Mouse (Mus musculus): ENCODE data around the gene Wwox. TPM values are rescaled to one million over a fixed set of nuclear protein-coding genes. Genes with fewer than 3 reads are reported as not detected.
A peak's percentile ranks its signal among the peaks of the same experiment; 100 is the strongest.

Gene Wwox
- polyA plus RNA-seq, 1 experiment, result 14.9 TPM

DNA sequence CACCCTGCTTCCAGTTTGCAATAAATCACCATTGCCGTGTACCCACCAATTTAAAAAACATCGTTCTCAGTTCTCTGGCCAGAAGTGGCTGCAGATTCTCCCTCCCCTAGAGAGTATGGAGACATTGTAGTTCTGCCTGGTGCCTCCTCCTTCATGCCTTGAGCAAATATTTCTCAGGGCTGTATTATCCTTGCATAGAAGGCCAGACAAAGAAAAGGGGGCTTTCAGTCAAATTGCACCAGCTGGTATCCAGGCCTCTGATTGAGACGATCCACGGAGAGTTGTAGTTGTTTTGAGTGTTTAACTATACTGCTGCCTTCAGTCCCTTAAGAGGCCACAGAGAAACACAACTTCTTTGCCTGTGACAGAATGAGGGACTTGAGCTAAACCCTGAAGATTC lies 935.5 kb downstream of the Wwox start:
- H3K36me3 ChIP-seq (ENCODE audit: control insufficient read depth, insufficient read depth, low read length), result no peaks in the 10 kb centered on the region
- no peak overlapping the region for H3K27ac ChIP-seq (ENCODE audit: control insufficient read depth, insufficient read depth, low read depth, low read length)
- no peaks in the 10 kb centered on the region for H3K27me3 ChIP-seq (ENCODE audit: control insufficient read depth, insufficient read depth, low read length)
- TF ChIP-seq CTCF (IDR thresholded peaks at IDR 0.05; ENCODE audit: control insufficient read depth, insufficient read depth, insufficient replicate concordance, low read depth, low read length), result no peak
- TF ChIP-seq POLR2A (IDR thresholded peaks at IDR 0.05; ENCODE audit: control insufficient read depth, low read depth, low read length), result no peak
- H3K4me1 ChIP-seq (ENCODE audit: control insufficient read depth, insufficient read depth, low read length), result no peaks in the 10 kb centered on the region
- H3K4me3 ChIP-seq (ENCODE audit: control insufficient read depth, low read depth, low read length), result no peak overlapping the region

DNA sequence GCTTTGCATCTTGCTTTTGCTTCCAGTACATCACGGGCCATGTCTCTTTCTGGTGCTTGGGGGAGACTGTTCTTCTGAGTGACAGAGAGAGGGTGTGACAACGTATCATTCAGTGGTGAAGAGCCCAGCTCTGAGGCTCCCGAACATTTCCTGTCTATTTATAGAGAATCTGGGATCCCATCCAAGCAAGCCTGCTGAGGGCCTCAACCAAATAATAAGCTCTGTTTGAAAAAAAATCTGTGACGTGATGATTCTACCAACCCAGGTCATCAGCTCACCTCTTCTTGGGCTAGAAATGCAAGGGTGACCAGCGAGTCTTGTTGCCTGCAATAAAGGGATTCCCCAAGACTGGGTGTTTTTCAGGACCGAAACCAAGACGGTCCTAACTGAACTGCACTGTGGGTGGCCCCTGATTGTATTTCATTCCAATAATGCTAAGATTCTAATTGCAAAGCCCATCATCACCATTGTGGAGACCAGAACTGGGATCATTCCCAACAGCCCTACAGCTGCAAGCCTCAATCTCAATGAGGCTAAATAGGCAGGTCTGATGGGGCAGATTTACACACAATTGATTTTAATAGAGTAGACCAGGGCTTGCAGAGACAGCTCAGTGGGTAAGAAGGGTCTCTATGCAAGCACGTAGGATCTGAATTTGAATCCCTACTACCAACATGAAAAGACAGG lies 936.0 kb downstream of the Wwox start:
- no peak for TF ChIP-seq POLR2A (IDR thresholded peaks at IDR 0.05; ENCODE audit: control insufficient read depth, low read depth, low read length)
- TF ChIP-seq CTCF (IDR thresholded peaks at IDR 0.05; ENCODE audit: control insufficient read depth, insufficient read depth, insufficient replicate concordance, low read depth, low read length), result no peak
- H3K36me3 ChIP-seq (ENCODE audit: control insufficient read depth, insufficient read depth, low read length), result no peaks in the 10 kb centered on the region
- no peak overlapping the region for H3K4me3 ChIP-seq (ENCODE audit: control insufficient read depth, low read depth, low read length)
- H3K27me3 ChIP-seq (ENCODE audit: control insufficient read depth, insufficient read depth, low read length), result no peaks in the 10 kb centered on the region
- no peaks in the 10 kb centered on the region for H3K4me1 ChIP-seq (ENCODE audit: control insufficient read depth, insufficient read depth, low read length)
- H3K27ac ChIP-seq (ENCODE audit: control insufficient read depth, insufficient read depth, low read depth, low read length), result no peak overlapping the region

DNA sequence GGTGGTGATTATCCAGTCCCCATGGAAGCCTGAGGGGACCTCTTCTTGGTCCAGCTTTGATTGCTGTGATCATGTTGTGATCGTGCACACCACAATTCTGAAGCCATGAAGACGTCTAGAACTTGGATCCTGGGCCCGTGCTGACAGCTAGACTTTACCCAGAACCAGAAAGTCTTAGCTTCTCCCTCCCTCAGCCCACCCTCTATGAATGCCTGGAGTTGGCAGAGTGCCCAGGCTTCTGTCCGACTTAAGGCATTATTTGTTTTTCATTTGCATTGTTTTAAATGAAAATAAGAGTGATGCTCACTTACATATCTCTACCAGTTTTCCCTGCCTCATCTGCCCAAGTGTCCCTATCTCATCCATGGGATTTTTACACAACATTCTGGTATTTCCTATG lies 937.9 kb downstream of the Wwox start:
- Histone ChIP-seq H3K27me3 (ENCODE audit: control insufficient read depth, insufficient read depth, low read length) (no peaks in the 10 kb centered on the region), H3K4me3 (ENCODE audit: control insufficient read depth, low read depth, low read length) (no peak overlapping the region), H3K4me1 (ENCODE audit: control insufficient read depth, insufficient read depth, low read length) (no peaks in the 10 kb centered on the region), H3K36me3 (ENCODE audit: control insufficient read depth, insufficient read depth, low read length) (no peaks in the 10 kb centered on the region), H3K27ac (ENCODE audit: control insufficient read depth, insufficient read depth, low read depth, low read length) (no peak overlapping the region)
- TF ChIP-seq POLR2A (IDR thresholded peaks at IDR 0.05; ENCODE audit: control insufficient read depth, low read depth, low read length), result no peak
- no peak for TF ChIP-seq CTCF (IDR thresholded peaks at IDR 0.05; ENCODE audit: control insufficient read depth, insufficient read depth, insufficient replicate concordance, low read depth, low read length)

DNA sequence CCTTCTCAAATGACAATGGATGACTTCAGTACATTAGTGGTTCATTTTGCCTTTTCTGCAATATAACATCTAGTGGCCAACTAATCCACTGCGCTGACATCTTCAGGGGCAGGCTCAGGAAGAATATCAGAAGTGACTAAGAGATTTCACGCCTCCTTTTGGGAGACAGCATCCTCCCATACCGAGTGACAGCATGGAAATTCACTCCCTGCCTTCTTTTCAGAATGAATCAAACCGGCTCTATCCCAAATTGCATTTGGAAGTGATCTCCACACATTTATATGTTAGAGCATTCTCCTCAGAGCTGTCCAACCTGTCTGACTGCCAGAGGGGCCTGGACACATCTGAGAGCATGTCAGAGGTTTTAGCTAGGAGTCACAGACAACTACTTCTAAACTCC lies 940.6 kb downstream of the Wwox start:
- TF ChIP-seq CTCF (IDR thresholded peaks at IDR 0.05; ENCODE audit: control insufficient read depth, insufficient read depth, insufficient replicate concordance, low read depth, low read length) (no peak), POLR2A (IDR thresholded peaks at IDR 0.05; ENCODE audit: control insufficient read depth, low read depth, low read length) (no peak)
- Histone ChIP-seq H3K4me1 (ENCODE audit: control insufficient read depth, insufficient read depth, low read length) (no peaks in the 10 kb centered on the region), H3K27ac (ENCODE audit: control insufficient read depth, insufficient read depth, low read depth, low read length) (no peak overlapping the region), H3K4me3 (ENCODE audit: control insufficient read depth, low read depth, low read length) (no peak overlapping the region), H3K27me3 (ENCODE audit: control insufficient read depth, insufficient read depth, low read length) (no peaks in the 10 kb centered on the region), H3K36me3 (ENCODE audit: control insufficient read depth, insufficient read depth, low read length) (no peaks in the 10 kb centered on the region)

DNA sequence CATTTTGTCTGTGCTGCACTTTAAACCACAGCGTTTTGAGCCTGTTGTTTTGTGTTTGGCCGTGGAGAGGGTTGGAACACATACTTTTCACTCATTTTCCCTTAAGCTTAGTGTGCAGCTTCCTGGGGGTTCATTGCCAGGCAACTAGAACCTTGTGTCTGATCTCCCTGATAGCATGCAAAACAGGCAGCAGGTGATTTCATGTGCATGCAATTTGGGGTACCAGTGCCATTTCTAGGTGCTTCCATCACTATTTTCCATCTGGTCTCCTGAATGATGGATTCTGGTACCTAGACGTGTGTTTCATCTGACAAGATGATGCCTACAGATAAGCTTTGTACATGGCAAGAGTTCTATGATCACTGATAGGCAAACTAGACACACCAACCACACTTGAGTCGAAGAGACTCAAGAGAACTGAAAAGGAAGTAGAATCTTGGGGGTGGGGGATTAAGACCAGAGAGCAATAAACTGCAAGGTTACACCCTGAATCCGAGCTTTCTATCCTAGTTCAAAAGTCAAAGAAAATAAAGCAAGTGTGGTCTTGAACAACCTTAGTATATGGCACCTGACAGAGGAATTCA lies 951.6 kb downstream of the Wwox start:
- no peak overlapping the region for H3K4me3 ChIP-seq (ENCODE audit: control insufficient read depth, low read depth, low read length)
- H3K27ac ChIP-seq (ENCODE audit: control insufficient read depth, insufficient read depth, low read depth, low read length), result no peak overlapping the region
- no peaks in the 10 kb centered on the region for H3K27me3 ChIP-seq (ENCODE audit: control insufficient read depth, insufficient read depth, low read length)
- H3K36me3 ChIP-seq (ENCODE audit: control insufficient read depth, insufficient read depth, low read length), result no peaks in the 10 kb centered on the region
- H3K4me1 ChIP-seq (ENCODE audit: control insufficient read depth, insufficient read depth, low read length), result no peaks in the 10 kb centered on the region
- no peak for TF ChIP-seq POLR2A (IDR thresholded peaks at IDR 0.05; ENCODE audit: control insufficient read depth, low read depth, low read length)
- no peak for TF ChIP-seq CTCF (IDR thresholded peaks at IDR 0.05; ENCODE audit: control insufficient read depth, insufficient read depth, insufficient replicate concordance, low read depth, low read length)

DNA sequence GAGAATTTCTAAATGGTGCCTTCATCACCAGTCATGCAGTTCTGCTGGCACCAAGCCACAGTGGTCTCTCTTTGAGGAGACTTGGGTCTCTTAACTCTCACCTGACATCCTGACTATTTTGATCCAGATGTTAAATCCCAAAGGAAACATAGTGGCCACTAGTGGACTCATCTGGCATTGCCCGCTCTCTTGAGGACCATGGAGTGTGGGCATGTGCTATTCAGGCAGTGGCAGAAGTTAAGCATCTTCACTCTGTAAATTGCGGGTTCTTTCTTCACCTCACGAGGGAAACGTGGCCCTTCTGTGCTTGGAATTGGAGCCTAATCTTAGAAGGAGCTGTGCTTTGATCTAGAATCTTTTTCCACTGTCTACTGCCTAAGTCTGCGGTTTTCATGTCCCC lies 956.4 kb downstream of the Wwox start:
- H3K4me1 ChIP-seq (ENCODE audit: control insufficient read depth, insufficient read depth, low read length), result no peaks in the 10 kb centered on the region
- no peaks in the 10 kb centered on the region for H3K27me3 ChIP-seq (ENCODE audit: control insufficient read depth, insufficient read depth, low read length)
- no peak overlapping the region for H3K4me3 ChIP-seq (ENCODE audit: control insufficient read depth, low read depth, low read length)
- H3K36me3 ChIP-seq (ENCODE audit: control insufficient read depth, insufficient read depth, low read length), result no peaks in the 10 kb centered on the region
- H3K27ac ChIP-seq (ENCODE audit: control insufficient read depth, insufficient read depth, low read depth, low read length), result no peak overlapping the region
- peak; percentile 25; the same call in 1 of the 2 replicates for TF ChIP-seq CTCF (IDR thresholded peaks at IDR 0.05; ENCODE audit: control insufficient read depth, insufficient read depth, insufficient replicate concordance, low read depth, low read length)
- TF ChIP-seq POLR2A (IDR thresholded peaks at IDR 0.05; ENCODE audit: control insufficient read depth, low read depth, low read length), result no peak

DNA sequence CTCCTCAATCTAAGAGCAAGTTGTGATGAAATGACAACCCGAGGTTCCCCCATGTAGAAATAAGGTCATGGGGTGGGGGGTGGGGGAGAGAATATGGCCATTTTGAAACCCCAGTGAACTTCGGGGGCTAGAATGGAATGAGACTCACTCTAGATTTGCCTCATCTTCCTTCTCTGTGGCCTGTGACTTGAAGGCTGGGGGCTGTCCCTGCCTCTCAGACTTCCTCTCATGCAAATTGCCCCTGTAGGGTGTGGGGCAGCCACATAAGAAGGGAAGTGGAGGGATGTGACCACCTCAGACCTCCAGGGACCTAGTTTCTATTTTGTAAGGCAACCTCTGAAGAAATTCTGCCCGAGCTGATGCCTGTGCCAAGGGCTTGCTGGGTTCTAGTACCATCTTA lies 958.5 kb downstream of the Wwox start:
- TF ChIP-seq CTCF (IDR thresholded peaks at IDR 0.05; ENCODE audit: control insufficient read depth, insufficient read depth, insufficient replicate concordance, low read depth, low read length) (no peak), POLR2A (IDR thresholded peaks at IDR 0.05; ENCODE audit: control insufficient read depth, low read depth, low read length) (no peak)
- Histone ChIP-seq H3K36me3 (ENCODE audit: control insufficient read depth, insufficient read depth, low read length) (no peaks in the 10 kb centered on the region), H3K27ac (ENCODE audit: control insufficient read depth, insufficient read depth, low read depth, low read length) (no peak overlapping the region), H3K27me3 (ENCODE audit: control insufficient read depth, insufficient read depth, low read length) (no peaks in the 10 kb centered on the region), H3K4me1 (ENCODE audit: control insufficient read depth, insufficient read depth, low read length) (no peaks in the 10 kb centered on the region), H3K4me3 (ENCODE audit: control insufficient read depth, low read depth, low read length) (no peak overlapping the region)
